Mouse (Mus musculus): ENCODE measurements around the gene Tprn. TPM values are rescaled to one million over a fixed set of nuclear protein-coding genes. Genes with fewer than 3 reads are reported as not detected.

Gene Tprn
- polyA plus RNA-seq, 2 experiments = 4.9 to 6.1 TPM

DNA sequence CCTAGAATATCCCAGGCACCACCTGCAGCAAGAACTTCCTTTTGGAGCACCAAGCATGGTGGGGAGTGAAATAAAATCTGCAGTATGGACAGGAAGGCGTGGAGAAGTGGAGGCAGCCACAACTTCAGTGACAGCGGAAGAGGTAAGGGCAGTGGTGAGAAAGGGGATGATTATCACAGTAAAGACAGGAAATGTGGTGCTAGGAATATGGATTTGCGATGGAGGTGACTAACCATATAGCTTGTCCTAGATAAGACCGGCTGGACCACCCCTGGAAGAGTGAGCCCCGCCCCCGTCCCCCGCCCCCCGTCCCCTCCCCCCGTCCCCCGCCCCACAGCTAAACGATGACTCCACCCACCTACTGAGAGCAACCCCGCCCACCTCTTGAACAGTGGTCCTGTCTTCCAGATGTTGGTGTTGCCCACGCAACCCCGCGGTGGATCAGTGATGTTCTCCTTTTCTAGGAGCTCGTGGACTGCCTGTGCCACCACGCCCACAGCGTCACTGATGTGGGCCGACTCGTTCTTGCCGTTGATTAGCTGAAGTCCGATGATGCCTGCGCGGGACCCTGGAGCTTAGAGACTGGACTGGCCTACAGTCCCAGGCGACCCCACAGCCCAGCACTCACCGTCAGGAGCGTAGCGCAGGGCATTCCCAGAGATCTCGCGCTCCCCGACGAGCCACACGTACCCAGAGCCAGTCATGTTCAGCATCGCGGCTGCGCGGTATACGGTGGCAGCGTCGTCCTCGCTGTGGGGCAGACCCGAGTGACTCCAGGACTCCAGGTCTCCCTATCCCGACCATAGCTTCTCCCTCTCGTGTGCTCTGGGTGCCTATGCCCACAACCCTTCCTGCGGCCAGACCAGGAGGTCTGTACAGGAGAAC lies 42.5 kb downstream of the Tprn start:
- peak; percentile 27 for DNase-seq (ENCODE audit: low spot score)

GRCm38 (mm10) chr2:25305587-25306359 lies 43.4 kb downstream of the Tprn start:
- TF ChIP-seq POLR2A (IDR thresholded peaks at IDR 0.05; ENCODE audit: borderline replicate concordance, extremely low read depth, insufficient read depth, insufficient read length) = no peak
- Histone ChIP-seq H3K36me3 (ENCODE audit: control insufficient read depth, insufficient read depth, low read length) (no peaks in the 10 kb centered on the region), H3K9me3 (ENCODE audit: control insufficient read depth, low read length) (no peaks in the 10 kb centered on the region), H3K27me3 (ENCODE audit: control insufficient read depth, insufficient read depth, low read length) (peaks cover 19% of the 10 kb centered on the region; the same call in 1 of the 2 replicates), H3K27ac (replicated peaks; ENCODE audit: low read depth, low read length) (no peak overlapping the region), H3K4me1 (ENCODE audit: control insufficient read depth, insufficient read depth, low read length) (no peaks in the 10 kb centered on the region), H3K9ac (ENCODE audit: low read depth, low read length, severe bottlenecking) (peak overlapping the region; percentile 44), H3K4me2 (replicated peaks; ENCODE audit: low read depth, low read length, severe bottlenecking) (peak overlapping the region; percentile 74), H3K4me3 (replicated peaks; ENCODE audit: low read length) (peak overlapping the region; percentile 37)
- WGBS = 50% methylated on average over 14 of the region's 14 CpGs
- no peak for ATAC-seq (ENCODE audit: low FRiP score, low read depth)
- no peak for DNase-seq (ENCODE audit: low spot score)

More for the DNA sequence above, 42.5 kb downstream of the Tprn start:
- Histone ChIP-seq H3K4me3 (replicated peaks; ENCODE audit: low read length) (peak overlapping the region; percentile 37), H3K36me3 (ENCODE audit: control insufficient read depth, insufficient read depth, low read length) (no peaks in the 10 kb centered on the region), H3K9me3 (ENCODE audit: control insufficient read depth, low read length) (no peaks in the 10 kb centered on the region), H3K9ac (ENCODE audit: low read depth, low read length, severe bottlenecking) (peak overlapping the region; percentile 44), H3K27ac (replicated peaks; ENCODE audit: low read depth, low read length) (no peak overlapping the region), H3K4me2 (replicated peaks; ENCODE audit: low read depth, low read length, severe bottlenecking) (peak overlapping the region; percentile 74), H3K27me3 (ENCODE audit: control insufficient read depth, insufficient read depth, low read length) (peaks cover 16% of the 10 kb centered on the region; the same call in 1 of the 2 replicates), H3K4me1 (ENCODE audit: control insufficient read depth, insufficient read depth, low read length) (no peaks in the 10 kb centered on the region)
- ATAC-seq (ENCODE audit: low FRiP score, low read depth) = peak; percentile 30; the same call in 1 of the 2 replicates
- 3% methylated on average over 38 of the region's 45 CpGs for WGBS
- no peak for TF ChIP-seq POLR2A (IDR thresholded peaks at IDR 0.05; ENCODE audit: borderline replicate concordance, extremely low read depth, insufficient read depth, insufficient read length)

DNA sequence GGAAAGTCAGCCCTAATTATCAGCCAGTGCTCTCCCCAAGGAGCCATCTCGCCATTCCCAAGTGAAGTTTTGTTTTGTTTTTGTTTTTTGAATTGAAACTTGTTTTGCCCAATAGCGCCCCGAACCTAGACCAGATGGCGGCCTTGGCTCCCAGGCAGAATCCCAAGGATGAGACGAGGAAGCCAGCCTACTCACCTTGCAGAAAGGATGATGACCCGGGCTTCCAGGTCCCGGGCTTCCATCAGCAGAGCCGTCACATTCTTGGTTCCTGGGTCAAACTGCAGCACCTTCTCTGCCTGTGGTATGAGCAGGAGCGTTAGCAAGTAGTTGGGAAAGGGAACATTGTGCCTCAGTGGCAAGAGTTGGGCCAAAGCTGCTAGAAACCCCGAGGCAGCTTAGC lies 47.8 kb downstream of the Tprn start:
- no peak overlapping the region for H3K4me3 ChIP-seq (replicated peaks; ENCODE audit: low read length)
- no peak overlapping the region for H3K4me2 ChIP-seq (replicated peaks; ENCODE audit: low read depth, low read length, severe bottlenecking)
- no peaks in the 10 kb centered on the region for H3K9me3 ChIP-seq (ENCODE audit: control insufficient read depth, low read length)
- 51% methylated on average over 10 of the region's 10 CpGs for WGBS
- DNase-seq (ENCODE audit: low spot score) (no peak), ATAC-seq (ENCODE audit: low FRiP score, low read depth) (no peak)
- no peak overlapping the region for H3K27ac ChIP-seq (replicated peaks; ENCODE audit: low read depth, low read length)
- H3K27me3 ChIP-seq (ENCODE audit: control insufficient read depth, insufficient read depth, low read length) = peaks cover 44% of the 10 kb centered on the region
- no peaks in the 10 kb centered on the region for H3K4me1 ChIP-seq (ENCODE audit: control insufficient read depth, insufficient read depth, low read length)
- no peaks in the 10 kb centered on the region for H3K36me3 ChIP-seq (ENCODE audit: control insufficient read depth, insufficient read depth, low read length)
- no peak overlapping the region for H3K9ac ChIP-seq (ENCODE audit: low read depth, low read length, severe bottlenecking)
- TF ChIP-seq POLR2A (IDR thresholded peaks at IDR 0.05; ENCODE audit: borderline replicate concordance, extremely low read depth, insufficient read depth, insufficient read length) = no peak

- Histone ChIP-seq H3K9ac (ENCODE audit: low read depth, low read length, severe bottlenecking) (no peak overlapping the region), H3K27ac (replicated peaks; ENCODE audit: low read depth, low read length) (no peak overlapping the region), H3K9me3 (ENCODE audit: control insufficient read depth, low read length) (no peaks in the 10 kb centered on the region), H3K4me1 (ENCODE audit: control insufficient read depth, insufficient read depth, low read length) (no peaks in the 10 kb centered on the region), H3K4me2 (replicated peaks; ENCODE audit: low read depth, low read length, severe bottlenecking) (no peak overlapping the region), H3K27me3 (ENCODE audit: control insufficient read depth, insufficient read depth, low read length) (peaks cover 44% of the 10 kb centered on the region), H3K4me3 (replicated peaks; ENCODE audit: low read length) (no peak overlapping the region), H3K36me3 (ENCODE audit: control insufficient read depth, insufficient read depth, low read length) (no peaks in the 10 kb centered on the region)
- DNase-seq (ENCODE audit: low spot score) = no peak
- ATAC-seq (ENCODE audit: low FRiP score, low read depth) = no peak
- no peak for TF ChIP-seq POLR2A (IDR thresholded peaks at IDR 0.05; ENCODE audit: borderline replicate concordance, extremely low read depth, insufficient read depth, insufficient read length)
- 1% methylated on average over 18 of the region's 22 CpGs for WGBS
These were observed 48.6 kb downstream of the Tprn start for GRCm38 (mm10) chr2:25310969-25311368.

DNA sequence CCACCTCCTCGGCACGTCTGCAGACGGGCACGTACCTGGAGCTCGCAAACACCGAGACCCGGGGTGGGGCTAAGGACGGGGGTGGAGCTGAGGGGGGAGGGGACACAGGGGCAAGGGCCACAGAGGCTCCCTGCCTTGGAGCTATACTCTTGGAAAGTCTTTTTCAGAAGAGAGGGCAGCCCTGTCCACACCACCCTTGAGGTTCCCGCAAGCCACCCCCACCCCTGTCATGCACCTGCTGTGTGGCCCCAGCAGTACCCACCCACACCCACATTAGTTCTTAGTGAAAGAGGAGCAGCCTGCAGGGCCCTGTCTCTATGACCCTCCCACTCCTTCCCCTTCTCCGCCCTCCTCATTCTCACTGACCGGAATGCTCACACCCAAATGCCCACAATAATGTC lies 49.1 kb downstream of the Tprn start:
- Histone ChIP-seq H3K4me2 (replicated peaks; ENCODE audit: low read depth, low read length, severe bottlenecking) (no peak overlapping the region), H3K4me3 (replicated peaks; ENCODE audit: low read length) (no peak overlapping the region), H3K4me1 (ENCODE audit: control insufficient read depth, insufficient read depth, low read length) (no peaks in the 10 kb centered on the region), H3K9ac (ENCODE audit: low read depth, low read length, severe bottlenecking) (no peak overlapping the region), H3K36me3 (ENCODE audit: control insufficient read depth, insufficient read depth, low read length) (no peaks in the 10 kb centered on the region), H3K27me3 (ENCODE audit: control insufficient read depth, insufficient read depth, low read length) (peaks cover 44% of the 10 kb centered on the region), H3K27ac (replicated peaks; ENCODE audit: low read depth, low read length) (no peak overlapping the region), H3K9me3 (ENCODE audit: control insufficient read depth, low read length) (no peaks in the 10 kb centered on the region)
- 5% methylated on average over 11 of the region's 11 CpGs for whole genome bisulfite sequencing
- no peak for TF ChIP-seq POLR2A (IDR thresholded peaks at IDR 0.05; ENCODE audit: borderline replicate concordance, extremely low read depth, insufficient read depth, insufficient read length)
- DNase-seq (ENCODE audit: low spot score) = no peak
- ATAC-seq (ENCODE audit: low FRiP score, low read depth) = no peak
